Mouse (Mus musculus) olfactory bulb, adult 2 months (tissue): ENCODE measurements around the gene Fcna. TPM values are rescaled to one million over a fixed set of nuclear protein-coding genes. Genes with fewer than 3 reads are reported as not detected.

Experiments used
- H3K27ac ChIP-seq: fragments of 200-500 bp; 2 replicates; pipeline ENCODE4 v1.5.1; 2012; ENCODE audit warnings: low read depth, low read length; ENCODE audit not compliant: insufficient read depth
- H3K4me1 ChIP-seq: fragments of 200-500 bp; 2 replicates; pipeline ENCODE4 v1.6.1; 2012; ENCODE audit warnings: low read length; ENCODE audit not compliant: control insufficient read depth, insufficient read depth
- H3K4me3 ChIP-seq: fragments of 200-500 bp; 2 replicates; pipeline ENCODE4 v1.5.1; 2012; ENCODE audit warnings: mild to moderate bottlenecking, low read depth, low read length, moderate library complexity; ENCODE audit not compliant: insufficient read depth
- CTCF ChIP-seq: fragments of 200-500 bp; IDR thresholded peaks from 2 replicates; pipeline ENCODE4 v1.5.1; 2012; ENCODE audit warnings: low read depth, mild to moderate bottlenecking, low read length, moderate library complexity; ENCODE audit not compliant: insufficient read depth
- POLR2A ChIP-seq: fragments of 200-500 bp; IDR thresholded peaks from 2 replicates; pipeline ENCODE4 v1.6.1; 2012; ENCODE audit warnings: mild to moderate bottlenecking, low read depth, low read length, moderate library complexity; ENCODE audit not compliant: insufficient read depth
- WGBS: fragments of 180-500 bp; shearing (Covaris S2); methylation state at CpG from one replicate; pipeline ENCODE4 v1.1.7; 2018; 5-methylcytosine and 5-hydroxymethylcytosine counted together
- polyA plus RNA-seq: library from polyadenylated mRNA; stranded (reverse); fragments of >200 nt; gene quantifications from 2 replicates; pipeline ENCODE4 v1.2.4, GENCODE M21; 2012; ENCODE audit warnings: low replicate concordance; ENCODE audit not compliant: missing spikeins, insufficient read depth, insufficient read length

Fcna gene
- polyA plus RNA-seq, 1 experiment: not detected

DNA sequence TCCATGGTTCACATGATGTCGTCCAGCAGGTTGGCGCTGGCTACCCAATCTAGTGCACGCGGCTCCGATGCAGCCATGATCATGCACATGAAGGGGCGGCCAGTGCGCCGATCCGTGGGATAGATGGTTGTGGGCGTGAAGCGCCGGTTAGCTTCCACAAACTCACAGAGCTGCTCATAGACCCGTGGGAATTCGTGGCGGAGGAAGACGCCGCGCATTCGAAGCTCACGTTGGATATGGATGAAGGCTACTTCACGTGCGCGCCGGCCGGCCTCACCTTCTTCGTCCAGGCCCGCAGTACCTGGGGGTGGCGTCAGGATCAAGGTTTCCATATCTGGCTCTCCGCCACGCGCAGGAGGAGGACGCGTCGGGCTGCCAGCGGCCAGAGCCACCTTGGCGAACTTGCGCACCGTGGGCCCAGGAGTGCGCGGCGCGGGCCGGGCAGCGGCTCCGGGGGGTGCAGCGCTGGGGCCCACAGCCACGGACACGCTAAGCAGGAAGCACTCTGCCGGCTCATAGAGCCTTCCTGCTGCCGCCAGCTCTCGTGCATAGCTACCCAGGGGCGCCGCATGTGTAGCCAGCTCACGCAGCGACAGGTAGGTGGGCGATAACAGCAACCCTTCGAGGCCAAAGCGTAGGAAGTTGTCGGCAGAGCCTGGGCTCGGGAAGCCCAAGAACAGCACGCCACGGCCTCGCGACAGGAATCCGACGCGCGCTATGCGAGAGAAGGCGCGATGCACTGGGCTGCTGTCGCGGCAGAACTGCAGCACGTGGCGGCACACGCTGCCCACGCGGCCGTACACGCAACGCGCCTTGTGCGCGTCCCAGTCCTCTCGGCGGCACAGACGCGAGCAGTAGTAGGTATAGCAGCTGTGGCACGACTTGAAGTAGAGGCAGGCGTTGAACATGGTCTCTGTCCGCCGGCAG is 50.6 kb downstream of the Fcna start:
- no peak overlapping the region for H3K4me3 ChIP-seq
- no peak overlapping the region for H3K27ac ChIP-seq

DNA sequence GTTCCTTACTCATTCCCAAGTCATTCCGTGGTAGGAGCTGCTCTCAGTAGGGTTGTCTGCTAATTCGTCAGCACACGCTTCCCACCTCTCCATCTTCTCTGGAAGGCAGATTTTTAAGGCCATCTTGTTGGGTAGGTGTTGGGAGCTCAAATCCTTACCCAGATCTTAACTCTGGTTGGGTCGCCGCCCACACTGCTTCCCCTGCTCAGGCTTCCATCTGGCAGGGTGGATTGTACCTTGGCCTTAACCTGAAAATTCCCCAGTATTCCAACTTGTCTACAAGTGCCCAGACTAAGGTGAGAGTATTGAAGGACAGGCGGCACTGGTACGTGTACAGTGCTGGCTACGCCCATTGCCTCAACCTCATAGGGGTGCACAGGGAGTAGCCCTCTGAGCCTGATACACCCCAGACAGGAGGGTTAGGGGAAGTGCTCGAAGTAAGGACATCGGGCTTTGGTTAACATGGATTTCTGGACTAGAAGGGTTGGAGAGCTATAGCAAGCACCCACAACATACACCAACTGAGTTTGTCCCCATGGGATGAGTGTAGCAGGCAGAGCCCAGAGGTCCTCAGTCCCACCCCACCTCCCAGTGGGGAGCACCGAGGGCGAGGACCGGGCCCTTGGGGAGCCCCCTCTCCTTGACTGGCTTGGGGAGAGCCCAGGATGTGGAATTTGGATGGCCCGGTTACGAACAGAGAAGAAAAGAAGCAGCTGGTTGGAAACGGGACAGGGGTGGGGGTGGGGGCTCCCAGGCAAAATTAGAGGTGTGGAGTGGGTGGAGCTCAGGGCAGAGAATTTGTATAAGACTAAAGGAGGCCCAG is 51.6 kb downstream of the Fcna start:
- WGBS: 73% methylated on average over 16 of the region's 16 CpGs
- H3K27ac ChIP-seq: 0 out of 2 replicates have a peak overlapping the region, but pooled peaks have one; percentile 56
- no peak for TF ChIP-seq POLR2A
- no peak for TF ChIP-seq CTCF
- H3K4me1 ChIP-seq: peaks cover 53% of the 10 kb centered on the region
- H3K4me3 ChIP-seq: no peak overlapping the region

More for the DNA sequence above, 50.6 kb downstream of the Fcna start:
- peaks cover 59% of the 10 kb centered on the region for H3K4me1 ChIP-seq
- TF ChIP-seq CTCF (no peak), POLR2A (no peak)
- 43% methylated on average over 92 of the region's 92 CpGs for WGBS

DNA sequence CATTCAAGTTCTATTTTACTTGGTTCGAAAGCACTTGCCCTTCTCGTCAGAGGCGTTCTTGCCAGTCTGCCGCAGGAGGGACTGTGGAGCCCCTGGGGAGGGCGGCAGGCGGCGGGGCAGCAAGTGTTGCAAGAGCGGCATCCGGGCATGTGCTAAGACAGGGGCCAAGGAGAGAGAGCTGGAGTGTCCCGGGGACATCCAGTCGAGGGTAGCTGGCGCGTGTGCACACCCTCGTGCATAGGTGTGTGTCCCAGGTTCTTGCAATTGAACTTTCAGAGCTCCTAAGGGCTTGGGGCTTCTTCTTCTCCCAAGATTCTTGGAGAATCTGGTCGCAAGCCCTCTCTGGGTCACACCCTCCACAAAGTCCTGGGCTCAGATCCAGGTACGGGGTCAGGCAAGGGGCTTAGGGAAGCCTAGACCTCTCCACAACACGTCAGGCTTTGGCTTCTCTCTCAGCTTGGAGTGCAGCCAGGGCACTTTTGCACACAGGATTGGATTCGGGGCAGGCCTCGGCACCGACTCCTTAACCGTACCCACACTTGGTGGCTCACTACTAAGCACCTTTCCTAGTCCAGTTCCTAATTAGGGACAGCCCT is 52.3 kb downstream of the Fcna start:
- 8% methylated on average over 21 of the region's 21 CpGs for WGBS
- 0 out of 2 replicates have a peak overlapping the region, but pooled peaks have one; percentile 56 for H3K27ac ChIP-seq
- peaks cover 51% of the 10 kb centered on the region for H3K4me1 ChIP-seq
- peak overlapping the region; percentile 69 for H3K4me3 ChIP-seq
- TF ChIP-seq CTCF (no peak), POLR2A (no peak)

Other genes starting within 250 kb of the Fcna start
- gene Entpd2, start 232.2 kb downstream of the Fcna start, polyA plus RNA-seq: not detected in 2 replicates
- not detected in 2 replicates for gene Npdc1, start 228.7 kb downstream of the Fcna start, polyA plus RNA-seq
- not detected in 2 replicates for gene Fut7, start 204.8 kb downstream of the Fcna start, polyA plus RNA-seq
- gene Abca2, start 199.3 kb downstream of the Fcna start, polyA plus RNA-seq: not detected in 2 replicates
- not detected in 2 replicates for gene Clic3, start 171.2 kb downstream of the Fcna start, polyA plus RNA-seq
- gene Paxx, start 166.9 kb downstream of the Fcna start, polyA plus RNA-seq: not detected in 2 replicates
- 758 and 1,988 TPM in 2 replicates for gene Ptgds, start 158.0 kb downstream of the Fcna start, polyA plus RNA-seq
- not detected in 2 replicates for gene Lcn12, start 134.1 kb downstream of the Fcna start, polyA plus RNA-seq
- gene Fbxw5, start 127.3 kb downstream of the Fcna start, polyA plus RNA-seq: 706 TPM in 1 of 2 replicates, not detected in the other
- gene C8g, start 126.3 kb downstream of the Fcna start, polyA plus RNA-seq: not detected in 2 replicates
- gene Traf2, start 81.1 kb downstream of the Fcna start, polyA plus RNA-seq: not detected in 2 replicates
- gene Edf1, start 70.2 kb downstream of the Fcna start, polyA plus RNA-seq: not detected in 2 replicates
- gene Mamdc4, start 53.2 kb downstream of the Fcna start, polyA plus RNA-seq: not detected in 2 replicates
- not detected in 2 replicates for gene Phpt1, start 52.8 kb downstream of the Fcna start, polyA plus RNA-seq
- gene Ajm1, start 46.3 kb downstream of the Fcna start, polyA plus RNA-seq: not detected in 2 replicates
- gene Rabl6, start 19.5 kb downstream of the Fcna start, polyA plus RNA-seq: not detected in 2 replicates
- gene Ccdc183, start 10.4 kb downstream of the Fcna start, polyA plus RNA-seq: not detected in 2 replicates
- gene Tmem141, start 6.0 kb downstream of the Fcna start, polyA plus RNA-seq: not detected in 2 replicates
- not detected in 2 replicates for gene Lcn8, start 25.1 kb upstream of the Fcna start, polyA plus RNA-seq
- gene Lcn5, start 29.9 kb upstream of the Fcna start, polyA plus RNA-seq: not detected in 2 replicates
- not detected in 2 replicates for gene Lcn6, start 48.8 kb upstream of the Fcna start, polyA plus RNA-seq
- gene Lcn10, start 54.7 kb upstream of the Fcna start, polyA plus RNA-seq: not detected in 2 replicates
- gene Obp2a, start 72.0 kb upstream of the Fcna start, polyA plus RNA-seq: not detected in 2 replicates
- gene Bmyc, start 78.7 kb upstream of the Fcna start, polyA plus RNA-seq: not detected in 2 replicates
- not detected in 2 replicates for gene Obp2b, start 109.0 kb upstream of the Fcna start, polyA plus RNA-seq
- gene Lcn3, start 137.5 kb upstream of the Fcna start, polyA plus RNA-seq: not detected in 2 replicates
- gene Lcn11, start 149.0 kb upstream of the Fcna start, polyA plus RNA-seq: not detected in 2 replicates
- not detected in 2 replicates for gene Gm13539, start 154.2 kb upstream of the Fcna start, polyA plus RNA-seq
- not detected in 2 replicates for gene Glt6d1, start 187.8 kb upstream of the Fcna start, polyA plus RNA-seq
- gene Lcn9, start 195.1 kb upstream of the Fcna start, polyA plus RNA-seq: not detected in 2 replicates
- not detected in 2 replicates for gene Sohlh1, start 219.2 kb upstream of the Fcna start, polyA plus RNA-seq
- 206 and 256 TPM in 2 replicates for gene Kcnt1, start 235.7 kb upstream of the Fcna start, polyA plus RNA-seq